Mouse (Mus musculus): ENCODE results near the gene Kcnh7. TPM values are rescaled to one million over a fixed set of nuclear protein-coding genes. Genes with fewer than 3 reads are reported as not detected.

The Kcnh7 gene
- total RNA-seq, 1 experiment: 0.04 TPM

- TF ChIP-seq MAFK (IDR thresholded peaks at IDR 0.05; ENCODE audit: insufficient read depth, low read depth, low read length) (no peak), CHD2 (IDR thresholded peaks at IDR 0.05; ENCODE audit: low read depth, low read length) (no peak), ZC3H11A (IDR thresholded peaks at IDR 0.05; ENCODE audit: borderline replicate concordance, low read depth, low read length) (no peak), ZNF384 (IDR thresholded peaks at IDR 0.05; ENCODE audit: low read depth, low read length) (no peak), HCFC1 (IDR thresholded peaks at IDR 0.05; ENCODE audit: borderline replicate concordance, insufficient read depth, low read length) (no peak)
- in situ Hi-C loops (cut with MboI; ENCODE audit: low sequenced_read_pairs in 2 of 2, unreplicated experiment in 2 of 2): no loop called here
- DNase-seq (ENCODE audit: low read depth, low spot score): no peak
- Histone ChIP-seq H3K36me3 (ENCODE audit: control insufficient read depth, insufficient read depth, low read length, poor library complexity, severe bottlenecking) (no peaks in the 10 kb centered on the region), H3K4me3 (ENCODE audit: insufficient read depth in 1 of 2, low read depth in 1 of 2, low read length in 2 of 2, poor library complexity in 1 of 2, severe bottlenecking in 1 of 2) (no peak overlapping the region), H3K27ac (ENCODE audit: insufficient read depth, low read depth, low read length, poor library complexity, severe bottlenecking) (no peak overlapping the region), H3K4me1 (ENCODE audit: control insufficient read depth in 2 of 2, insufficient read depth in 2 of 2, low read length in 2 of 2, poor library complexity in 1 of 2) (no peaks in the 10 kb centered on the region), H3K9ac (ENCODE audit: insufficient read depth, low read depth, low read length, poor library complexity, severe bottlenecking) (no peak overlapping the region), H3K9me3 (ENCODE audit: control insufficient read depth, insufficient read depth, low read depth, low read length) (no peaks in the 10 kb centered on the region)
Observed at GRCm38 (mm10) chr2:62834261-62834660, 349.8 kb downstream of the Kcnh7 start.

GRCm38 (mm10) chr2:62819231-62819630 lies 364.9 kb downstream of the Kcnh7 start:
- TF ChIP-seq MAFK (IDR thresholded peaks at IDR 0.05; ENCODE audit: insufficient read depth, low read depth, low read length) (no peak), ZNF384 (IDR thresholded peaks at IDR 0.05; ENCODE audit: low read depth, low read length) (no peak), HCFC1 (IDR thresholded peaks at IDR 0.05; ENCODE audit: borderline replicate concordance, insufficient read depth, low read length) (no peak), CHD2 (IDR thresholded peaks at IDR 0.05; ENCODE audit: low read depth, low read length) (no peak), ZC3H11A (IDR thresholded peaks at IDR 0.05; ENCODE audit: borderline replicate concordance, low read depth, low read length) (no peak)
- H3K9me3 ChIP-seq (ENCODE audit: control insufficient read depth, insufficient read depth, low read depth, low read length): no peaks in the 10 kb centered on the region
- H3K4me1 ChIP-seq (ENCODE audit: control insufficient read depth in 2 of 2, insufficient read depth in 2 of 2, low read length in 2 of 2, poor library complexity in 1 of 2): no peaks in the 10 kb centered on the region
- H3K9ac ChIP-seq (ENCODE audit: insufficient read depth, low read depth, low read length, poor library complexity, severe bottlenecking): no peak overlapping the region
- DNase-seq (ENCODE audit: low read depth, low spot score): no peak
- no peaks in the 10 kb centered on the region for H3K36me3 ChIP-seq (ENCODE audit: control insufficient read depth, insufficient read depth, low read length, poor library complexity, severe bottlenecking)
- H3K4me3 ChIP-seq (ENCODE audit: insufficient read depth in 1 of 2, low read depth in 1 of 2, low read length in 2 of 2, poor library complexity in 1 of 2, severe bottlenecking in 1 of 2): no peak overlapping the region
- in situ Hi-C loops (cut with MboI; ENCODE audit: low sequenced_read_pairs in 2 of 2, unreplicated experiment in 2 of 2): no loop called here
- H3K27ac ChIP-seq (ENCODE audit: insufficient read depth, low read depth, low read length, poor library complexity, severe bottlenecking): no peak overlapping the region

GRCm38 (mm10) chr2:62816016-62816415 lies 368.1 kb downstream of the Kcnh7 start:
- H3K9me3 ChIP-seq (ENCODE audit: control insufficient read depth, insufficient read depth, low read depth, low read length): no peaks in the 10 kb centered on the region
- DNase-seq (ENCODE audit: low read depth, low spot score): no peak
- H3K36me3 ChIP-seq (ENCODE audit: control insufficient read depth, insufficient read depth, low read length, poor library complexity, severe bottlenecking): no peaks in the 10 kb centered on the region
- H3K4me1 ChIP-seq (ENCODE audit: control insufficient read depth in 2 of 2, insufficient read depth in 2 of 2, low read length in 2 of 2, poor library complexity in 1 of 2): no peaks in the 10 kb centered on the region
- no peak overlapping the region for H3K9ac ChIP-seq (ENCODE audit: insufficient read depth, low read depth, low read length, poor library complexity, severe bottlenecking)
- H3K4me3 ChIP-seq (ENCODE audit: insufficient read depth in 1 of 2, low read depth in 1 of 2, low read length in 2 of 2, poor library complexity in 1 of 2, severe bottlenecking in 1 of 2): no peak overlapping the region
- no peak for TF ChIP-seq MAFK (IDR thresholded peaks at IDR 0.05; ENCODE audit: insufficient read depth, low read depth, low read length)
- in situ Hi-C loops (cut with MboI; ENCODE audit: low sequenced_read_pairs in 2 of 2, unreplicated experiment in 2 of 2): no loop called here
- H3K27ac ChIP-seq (ENCODE audit: insufficient read depth, low read depth, low read length, poor library complexity, severe bottlenecking): no peak overlapping the region

GRCm38 (mm10) chr2:62808813-62809212 lies 375.3 kb downstream of the Kcnh7 start:
- DNase-seq (ENCODE audit: low read depth, low spot score): no peak
- H3K9me3 ChIP-seq (ENCODE audit: control insufficient read depth, insufficient read depth, low read depth, low read length): no peaks in the 10 kb centered on the region
- no peak overlapping the region for H3K27ac ChIP-seq (ENCODE audit: insufficient read depth, low read depth, low read length, poor library complexity, severe bottlenecking)
- H3K4me3 ChIP-seq (ENCODE audit: insufficient read depth in 1 of 2, low read depth in 1 of 2, low read length in 2 of 2, poor library complexity in 1 of 2, severe bottlenecking in 1 of 2): no peak overlapping the region
- TF ChIP-seq ZNF384 (IDR thresholded peaks at IDR 0.05; ENCODE audit: low read depth, low read length) (no peak), ZC3H11A (IDR thresholded peaks at IDR 0.05; ENCODE audit: borderline replicate concordance, low read depth, low read length) (no peak), CHD2 (IDR thresholded peaks at IDR 0.05; ENCODE audit: low read depth, low read length) (no peak), HCFC1 (IDR thresholded peaks at IDR 0.05; ENCODE audit: borderline replicate concordance, insufficient read depth, low read length) (no peak), MAFK (IDR thresholded peaks at IDR 0.05; ENCODE audit: insufficient read depth, low read depth, low read length) (no peak)
- in situ Hi-C loops (cut with MboI; ENCODE audit: low sequenced_read_pairs in 2 of 2, unreplicated experiment in 2 of 2): no loop called here
- no peaks in the 10 kb centered on the region for H3K4me1 ChIP-seq (ENCODE audit: control insufficient read depth in 2 of 2, insufficient read depth in 2 of 2, low read length in 2 of 2, poor library complexity in 1 of 2)
- no peaks in the 10 kb centered on the region for H3K36me3 ChIP-seq (ENCODE audit: control insufficient read depth, insufficient read depth, low read length, poor library complexity, severe bottlenecking)
- H3K9ac ChIP-seq (ENCODE audit: insufficient read depth, low read depth, low read length, poor library complexity, severe bottlenecking): no peak overlapping the region

GRCm38 (mm10) chr2:62807476-62807882 lies 376.6 kb downstream of the Kcnh7 start:
- DNase-seq (ENCODE audit: low read depth, low spot score): no peak
- no peak overlapping the region for H3K27ac ChIP-seq (ENCODE audit: insufficient read depth, low read depth, low read length, poor library complexity, severe bottlenecking)
- in situ Hi-C loops (cut with MboI; ENCODE audit: low sequenced_read_pairs in 2 of 2, unreplicated experiment in 2 of 2): no loop called here
- no peak overlapping the region for H3K9ac ChIP-seq (ENCODE audit: insufficient read depth, low read depth, low read length, poor library complexity, severe bottlenecking)
- H3K9me3 ChIP-seq (ENCODE audit: control insufficient read depth, insufficient read depth, low read depth, low read length): no peaks in the 10 kb centered on the region
- TF ChIP-seq ZNF384 (IDR thresholded peaks at IDR 0.05; ENCODE audit: low read depth, low read length): no peak
- TF ChIP-seq MAFK (IDR thresholded peaks at IDR 0.05; ENCODE audit: insufficient read depth, low read depth, low read length): no peak
- no peak for TF ChIP-seq ZC3H11A (IDR thresholded peaks at IDR 0.05; ENCODE audit: borderline replicate concordance, low read depth, low read length)
- no peak for TF ChIP-seq CHD2 (IDR thresholded peaks at IDR 0.05; ENCODE audit: low read depth, low read length)
- no peak for TF ChIP-seq HCFC1 (IDR thresholded peaks at IDR 0.05; ENCODE audit: borderline replicate concordance, insufficient read depth, low read length)
- no peak overlapping the region for H3K4me3 ChIP-seq (ENCODE audit: insufficient read depth in 1 of 2, low read depth in 1 of 2, low read length in 2 of 2, poor library complexity in 1 of 2, severe bottlenecking in 1 of 2)
- H3K4me1 ChIP-seq (ENCODE audit: control insufficient read depth in 2 of 2, insufficient read depth in 2 of 2, low read length in 2 of 2, poor library complexity in 1 of 2): no peaks in the 10 kb centered on the region
- no peaks in the 10 kb centered on the region for H3K36me3 ChIP-seq (ENCODE audit: control insufficient read depth, insufficient read depth, low read length, poor library complexity, severe bottlenecking)

Data from ES-E14 (cell line).